Mouse (Mus musculus): ENCODE results near the gene Hcrtr1. TPM values are rescaled to one million over a fixed set of nuclear protein-coding genes. Genes with fewer than 3 reads are reported as not detected.

Hcrtr1 gene
- polyA plus RNA-seq, 1 experiment from 2014 or later = not detected

DNA sequence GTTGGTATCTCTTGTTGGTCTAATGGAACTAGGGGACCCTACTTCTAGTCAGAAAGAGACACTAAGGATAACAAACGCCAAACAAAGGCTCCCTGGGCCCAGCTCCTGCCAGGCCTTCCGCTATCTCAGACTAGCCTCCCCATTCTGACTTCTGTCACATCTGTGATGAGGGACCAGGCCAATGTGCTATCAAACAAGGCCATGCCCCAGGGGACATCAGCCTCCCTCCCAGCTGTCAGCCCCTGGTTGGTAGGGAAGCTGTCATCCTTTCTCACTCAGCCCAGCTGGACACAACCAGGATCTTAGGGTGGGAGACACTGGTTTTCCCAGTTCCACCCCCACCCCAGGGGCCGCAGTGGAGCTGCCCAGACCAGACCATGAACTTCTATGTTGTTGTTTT is 44.0 kb downstream of the Hcrtr1 start:
- Histone ChIP-seq H3K4me1 (ENCODE audit: insufficient read depth) (no peaks in the 10 kb centered on the region), H3K9ac (replicated peaks) (no peak overlapping the region), H3K9me3 (ENCODE audit: low read length) (no peaks in the 10 kb centered on the region), H3K27ac (ENCODE audit: low read depth) (no peak overlapping the region), H3K4me3 (ENCODE audit: low read depth, low read length) (no peak overlapping the region), H3K36me3 (replicated peaks; ENCODE audit: insufficient read depth, low read length) (no peaks in the 10 kb centered on the region), H3K27me3 (ENCODE audit: insufficient read depth, low read length) (no peaks in the 10 kb centered on the region), H3K4me2 (ENCODE audit: low read depth, low read length) (no peak overlapping the region)
- no peak for ATAC-seq
- WGBS (ENCODE audit: insufficient replicate concordance) = 54% methylated on average over 3 of the region's 3 CpGs
- DNase-seq = no peak
- TF ChIP-seq CTCF (IDR thresholded peaks at IDR 0.05; ENCODE audit: low read depth) = no peak
- TF ChIP-seq EP300 (IDR thresholded peaks at IDR 0.05; ENCODE audit: low read depth) = no peak

GRCm38 (mm10) chr4:130087293-130087692 is 51.9 kb downstream of the Hcrtr1 start:
- H3K9me3 ChIP-seq (ENCODE audit: low read length) = no peaks in the 10 kb centered on the region
- ATAC-seq (peak; percentile 51; the same call in 1 of the 2 replicates), DNase-seq (peak; percentile 90)
- no peaks in the 10 kb centered on the region for H3K4me1 ChIP-seq (ENCODE audit: insufficient read depth)
- H3K36me3 ChIP-seq (replicated peaks; ENCODE audit: insufficient read depth, low read length) = no peaks in the 10 kb centered on the region
- H3K9ac ChIP-seq (replicated peaks) = no peak overlapping the region
- TF ChIP-seq CTCF (IDR thresholded peaks at IDR 0.05; ENCODE audit: low read depth) (peak; percentile 99), EP300 (IDR thresholded peaks at IDR 0.05; ENCODE audit: low read depth) (no peak)
- no peak overlapping the region for H3K27ac ChIP-seq (ENCODE audit: low read depth)
- H3K4me2 ChIP-seq (ENCODE audit: low read depth, low read length) = no peak overlapping the region
- 10% methylated on average over 7 of the region's 7 CpGs for WGBS (ENCODE audit: insufficient replicate concordance)
- no peak overlapping the region for H3K4me3 ChIP-seq (ENCODE audit: low read depth, low read length)
- H3K27me3 ChIP-seq (ENCODE audit: insufficient read depth, low read length) = peaks cover 9% of the 10 kb centered on the region; the same call in 1 of the 2 replicates

GRCm38 (mm10) chr4:130085246-130085820 is 53.8 kb downstream of the Hcrtr1 start:
- TF ChIP-seq CTCF (IDR thresholded peaks at IDR 0.05; ENCODE audit: low read depth) = no peak
- TF ChIP-seq EP300 (IDR thresholded peaks at IDR 0.05; ENCODE audit: low read depth) = no peak
- ATAC-seq (no peak), DNase-seq (no peak)
- no peak overlapping the region for H3K9ac ChIP-seq (replicated peaks)
- H3K36me3 ChIP-seq (replicated peaks; ENCODE audit: insufficient read depth, low read length) = no peaks in the 10 kb centered on the region
- peaks cover 9% of the 10 kb centered on the region; the same call in 1 of the 2 replicates for H3K27me3 ChIP-seq (ENCODE audit: insufficient read depth, low read length)
- H3K4me3 ChIP-seq (ENCODE audit: low read depth, low read length) = no peak overlapping the region
- no peaks in the 10 kb centered on the region for H3K4me1 ChIP-seq (ENCODE audit: insufficient read depth)
- no peak overlapping the region for H3K4me2 ChIP-seq (ENCODE audit: low read depth, low read length)
- WGBS (ENCODE audit: insufficient replicate concordance) = 73% methylated on average over 12 of the region's 12 CpGs
- H3K9me3 ChIP-seq (ENCODE audit: low read length) = no peaks in the 10 kb centered on the region
- H3K27ac ChIP-seq (ENCODE audit: low read depth) = no peak overlapping the region

DNA sequence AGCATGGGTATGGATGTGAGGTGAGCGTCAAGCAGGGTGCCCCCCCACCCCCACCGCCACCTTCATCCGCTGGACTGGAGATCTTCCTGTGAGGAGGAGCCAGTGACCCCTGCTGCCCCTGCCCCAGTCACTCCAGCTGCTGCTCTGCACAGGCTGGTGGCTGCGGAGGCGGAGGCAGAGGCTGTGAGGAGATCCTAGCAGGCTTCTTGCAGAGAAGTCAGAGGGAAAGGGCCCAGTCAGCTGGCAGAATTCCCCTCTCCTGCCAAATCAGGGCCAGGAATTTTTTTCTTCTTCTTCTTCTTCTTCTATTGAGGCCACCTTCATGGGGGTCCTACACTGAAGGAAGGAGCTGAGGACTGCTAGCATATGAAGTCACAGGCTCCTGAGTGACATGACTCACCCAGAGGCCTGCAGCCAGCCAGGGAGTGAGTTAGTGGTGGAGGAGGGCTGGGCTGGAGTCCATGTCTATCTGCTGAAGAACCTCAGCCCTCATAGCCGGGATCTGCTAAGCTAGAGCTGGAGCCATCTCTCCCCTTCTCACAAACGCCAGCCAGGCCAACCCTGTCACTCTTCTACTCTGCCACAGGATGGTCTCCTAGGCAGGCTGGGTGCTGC is 54.7 kb downstream of the Hcrtr1 start:
- Histone ChIP-seq H3K27ac (ENCODE audit: low read depth) (no peak overlapping the region), H3K27me3 (ENCODE audit: insufficient read depth, low read length) (peaks cover 11% of the 10 kb centered on the region; the same call in 1 of the 2 replicates), H3K36me3 (replicated peaks; ENCODE audit: insufficient read depth, low read length) (no peaks in the 10 kb centered on the region), H3K4me2 (ENCODE audit: low read depth, low read length) (no peak overlapping the region), H3K9me3 (ENCODE audit: low read length) (no peaks in the 10 kb centered on the region), H3K9ac (replicated peaks) (no peak overlapping the region), H3K4me1 (ENCODE audit: insufficient read depth) (no peaks in the 10 kb centered on the region), H3K4me3 (ENCODE audit: low read depth, low read length) (no peak overlapping the region)
- TF ChIP-seq CTCF (IDR thresholded peaks at IDR 0.05; ENCODE audit: low read depth) (no peak), EP300 (IDR thresholded peaks at IDR 0.05; ENCODE audit: low read depth) (no peak)
- 57% methylated on average over 7 of the region's 7 CpGs for WGBS (ENCODE audit: insufficient replicate concordance)
- DNase-seq = no peak
- no peak for ATAC-seq

DNA sequence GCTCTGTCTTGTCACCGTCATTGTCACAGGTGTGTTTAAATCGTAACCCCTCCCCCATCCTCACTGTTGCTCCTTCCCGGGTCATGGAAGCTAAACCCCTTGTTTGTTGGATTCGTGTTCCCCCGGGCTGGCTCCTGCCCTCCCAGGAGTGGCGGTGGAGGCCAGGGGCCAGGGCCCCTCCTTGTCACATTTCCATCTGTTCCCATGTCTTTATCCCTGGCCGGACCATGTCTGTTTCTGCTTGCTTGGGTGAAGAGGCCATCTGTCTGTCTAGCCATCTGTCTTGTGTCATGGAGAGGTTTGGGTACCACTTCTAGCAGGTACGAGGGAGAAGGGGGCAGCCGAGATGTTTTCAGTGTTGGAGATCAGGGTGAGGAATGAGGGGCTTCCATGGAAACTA is 56.9 kb downstream of the Hcrtr1 start:
- 54% methylated on average over 9 of the region's 9 CpGs for WGBS (ENCODE audit: insufficient replicate concordance)
- Histone ChIP-seq H3K4me1 (ENCODE audit: insufficient read depth) (no peaks in the 10 kb centered on the region), H3K36me3 (replicated peaks; ENCODE audit: insufficient read depth, low read length) (no peaks in the 10 kb centered on the region), H3K4me3 (ENCODE audit: low read depth, low read length) (no peak overlapping the region), H3K9me3 (ENCODE audit: low read length) (no peaks in the 10 kb centered on the region), H3K27ac (ENCODE audit: low read depth) (no peak overlapping the region), H3K27me3 (ENCODE audit: insufficient read depth, low read length) (peaks cover 9% of the 10 kb centered on the region; the same call in 1 of the 2 replicates), H3K4me2 (ENCODE audit: low read depth, low read length) (no peak overlapping the region), H3K9ac (replicated peaks) (no peak overlapping the region)
- ATAC-seq (no peak), DNase-seq (no peak)
- TF ChIP-seq EP300 (IDR thresholded peaks at IDR 0.05; ENCODE audit: low read depth) (no peak), CTCF (IDR thresholded peaks at IDR 0.05; ENCODE audit: low read depth) (no peak)

GRCm38 (mm10) chr4:130081345-130082190 is 57.6 kb downstream of the Hcrtr1 start:
- Histone ChIP-seq H3K27ac (ENCODE audit: low read depth) (no peak overlapping the region), H3K36me3 (replicated peaks; ENCODE audit: insufficient read depth, low read length) (no peaks in the 10 kb centered on the region), H3K9me3 (ENCODE audit: low read length) (no peaks in the 10 kb centered on the region), H3K27me3 (ENCODE audit: insufficient read depth, low read length) (peaks cover 10% of the 10 kb centered on the region; the same call in 1 of the 2 replicates), H3K4me1 (ENCODE audit: insufficient read depth) (no peaks in the 10 kb centered on the region), H3K4me2 (ENCODE audit: low read depth, low read length) (no peak overlapping the region), H3K4me3 (ENCODE audit: low read depth, low read length) (no peak overlapping the region), H3K9ac (replicated peaks) (no peak overlapping the region)
- WGBS (ENCODE audit: insufficient replicate concordance) = 56% methylated on average over 19 of the region's 19 CpGs
- DNase-seq (no peak), ATAC-seq (no peak)
- TF ChIP-seq CTCF (IDR thresholded peaks at IDR 0.05; ENCODE audit: low read depth) (no peak), EP300 (IDR thresholded peaks at IDR 0.05; ENCODE audit: low read depth) (no peak)

Other genes with a start within 250 kb of the Hcrtr1 start
- gene Spocd1, start 210.1 kb downstream of the Hcrtr1 start, polyA plus RNA-seq (2015; fragmentation: Nextera tagmentation; extraction: Ambion mirVana) = not detected in 2 replicates
- not detected in 2 replicates for gene Adgrb2, start 154.5 kb downstream of the Hcrtr1 start, polyA plus RNA-seq (2015; fragmentation: Nextera tagmentation; extraction: Ambion mirVana)
- gene Col16a1, start 91.5 kb downstream of the Hcrtr1 start, polyA plus RNA-seq (2015; fragmentation: Nextera tagmentation; extraction: Ambion mirVana) = 2.3 and 3.0 TPM in 2 replicates
- 25.0 and 26.0 TPM in 2 replicates for gene Pef1, start 36.8 kb downstream of the Hcrtr1 start, polyA plus RNA-seq (2015; fragmentation: Nextera tagmentation; extraction: Ambion mirVana)
- gene Tinagl1, start 35.8 kb upstream of the Hcrtr1 start, polyA plus RNA-seq (2015; fragmentation: Nextera tagmentation; extraction: Ambion mirVana) = 22.6 and 22.9 TPM in 2 replicates
- not detected in 2 replicates for gene Gm853, start 83.0 kb upstream of the Hcrtr1 start, polyA plus RNA-seq (2015; fragmentation: Nextera tagmentation; extraction: Ambion mirVana)
- 3.4 and 4.4 TPM in 2 replicates for gene Serinc2, start 139.8 kb upstream of the Hcrtr1 start, polyA plus RNA-seq (2015; fragmentation: Nextera tagmentation; extraction: Ambion mirVana)
- gene Fabp3, start 169.2 kb upstream of the Hcrtr1 start, polyA plus RNA-seq (2015; fragmentation: Nextera tagmentation; extraction: Ambion mirVana) = 1.3 and 26.0 TPM in 2 replicates
- not detected in 2 replicates for gene Gm10570, start 169.3 kb upstream of the Hcrtr1 start, polyA plus RNA-seq (2015; fragmentation: Nextera tagmentation; extraction: Ambion mirVana)
- 26.3 and 27.5 TPM in 2 replicates for gene Zcchc17, start 220.6 kb upstream of the Hcrtr1 start, polyA plus RNA-seq (2015; fragmentation: Nextera tagmentation; extraction: Ambion mirVana)
- 37.7 and 39.9 TPM in 2 replicates for gene Snrnp40, start 220.8 kb upstream of the Hcrtr1 start, polyA plus RNA-seq (2015; fragmentation: Nextera tagmentation; extraction: Ambion mirVana)